Mouse (Mus musculus): ENCODE data around the gene Gm10645. TPM values are rescaled to one million over a fixed set of nuclear protein-coding genes. Genes with fewer than 3 reads are reported as not detected.

Gene Gm10645
- polyA plus RNA-seq, 1 experiment from 2014 or later = 0.93 TPM

DNA sequence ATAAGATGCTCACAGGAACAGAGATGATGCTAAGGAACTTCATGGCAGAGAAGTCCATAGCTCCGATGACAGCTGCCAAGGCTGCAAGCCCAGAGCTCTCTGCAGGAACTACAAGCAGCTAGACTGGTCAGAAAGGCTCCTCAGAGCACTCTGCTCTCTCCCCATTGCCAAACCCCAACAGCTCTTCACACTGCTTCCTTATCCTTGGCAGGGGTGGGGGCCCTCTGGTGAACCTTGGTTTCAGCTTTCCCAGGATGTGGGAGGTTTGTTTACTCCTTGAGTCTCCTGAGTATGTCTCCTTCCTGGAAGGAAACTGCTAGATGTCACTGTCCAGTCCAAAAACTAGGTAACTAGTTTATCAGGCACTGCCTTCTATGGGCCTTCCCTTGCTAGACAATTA is 25.9 kb downstream of the Gm10645 start:
- no peaks in the 10 kb centered on the region for H3K9me3 ChIP-seq (ENCODE audit: control insufficient read depth, low read length)
- no peak overlapping the region for H3K27ac ChIP-seq (replicated peaks; ENCODE audit: low read depth, low read length)
- no peak for ATAC-seq (ENCODE audit: insufficient number of reproducible peaks, low FRiP score, low TSS enrichment, low read depth)
- no peak overlapping the region for H3K4me3 ChIP-seq (ENCODE audit: low read depth, low read length)
- no peak overlapping the region for H3K4me2 ChIP-seq (ENCODE audit: low read depth, severe bottlenecking)
- H3K4me1 ChIP-seq (ENCODE audit: control insufficient read depth, insufficient read depth, low read length) = no peaks in the 10 kb centered on the region
- no peak for DNase-seq (ENCODE audit: low spot score)
- 100% methylated on average over 1 of the region's 1 CpGs for WGBS
- H3K27me3 ChIP-seq (ENCODE audit: control insufficient read depth, insufficient read depth, low read length) = no peaks in the 10 kb centered on the region
- H3K9ac ChIP-seq (ENCODE audit: low read length) = no peak overlapping the region
- H3K36me3 ChIP-seq (ENCODE audit: control insufficient read depth, insufficient read depth, low read length) = no peaks in the 10 kb centered on the region

DNA sequence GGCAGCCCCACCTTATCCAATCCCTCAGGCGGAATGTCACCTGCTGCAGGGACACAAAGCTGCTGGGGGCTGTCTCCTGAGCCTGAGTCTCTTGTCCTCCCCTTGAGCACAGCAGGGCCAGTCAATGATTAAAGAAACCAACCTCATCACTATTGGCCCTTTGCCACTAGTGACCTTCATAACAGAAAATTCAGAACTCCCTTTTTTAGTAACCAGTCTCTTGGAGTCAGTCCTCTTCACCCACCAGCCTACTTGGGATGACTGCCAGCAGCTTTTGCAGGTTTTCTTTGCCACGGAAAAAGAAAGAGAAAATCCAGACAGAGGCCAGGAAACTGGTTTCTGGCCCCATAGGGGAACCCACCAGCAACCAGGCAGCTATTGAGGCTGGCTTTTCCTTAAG is 30.9 kb downstream of the Gm10645 start:
- Histone ChIP-seq H3K9me3 (ENCODE audit: control insufficient read depth, low read length) (no peaks in the 10 kb centered on the region), H3K27ac (replicated peaks; ENCODE audit: low read depth, low read length) (no peak overlapping the region), H3K36me3 (ENCODE audit: control insufficient read depth, insufficient read depth, low read length) (no peaks in the 10 kb centered on the region), H3K4me1 (ENCODE audit: control insufficient read depth, insufficient read depth, low read length) (no peaks in the 10 kb centered on the region), H3K9ac (ENCODE audit: low read length) (no peak overlapping the region), H3K4me3 (ENCODE audit: low read depth, low read length) (no peak overlapping the region), H3K27me3 (ENCODE audit: control insufficient read depth, insufficient read depth, low read length) (no peaks in the 10 kb centered on the region), H3K4me2 (ENCODE audit: low read depth, severe bottlenecking) (no peak overlapping the region)
- DNase-seq (ENCODE audit: low spot score) (no peak), ATAC-seq (ENCODE audit: insufficient number of reproducible peaks, low FRiP score, low TSS enrichment, low read depth) (no peak)
- WGBS = 57% methylated on average over 2 of the region's 2 CpGs

Other genes starting within 250 kb of the Gm10645 start
- gene Tbc1d9, start 818 bp downstream of the Gm10645 start, polyA plus RNA-seq (2014; fragmentation: Nextera tagmentation; extraction: Ambion mirVana) = 1.6 TPM in 2 replicates
- not detected in 2 replicates for gene Ucp1, start 124.2 kb upstream of the Gm10645 start, polyA plus RNA-seq (2014; fragmentation: Nextera tagmentation; extraction: Ambion mirVana)
- 26.2 and 27.1 TPM in 2 replicates for gene Elmod2, start 166.3 kb upstream of the Gm10645 start, polyA plus RNA-seq (2014; fragmentation: Nextera tagmentation; extraction: Ambion mirVana)
- gene Mgat4d, start 182.3 kb upstream of the Gm10645 start, polyA plus RNA-seq (2014; fragmentation: Nextera tagmentation; extraction: Ambion mirVana) = not detected in 2 replicates
- 2.5 and 2.7 TPM in 2 replicates for gene Clgn, start 223.7 kb upstream of the Gm10645 start, polyA plus RNA-seq (2014; fragmentation: Nextera tagmentation; extraction: Ambion mirVana)